Mouse (Mus musculus) thymus, adult 2 months (tissue): ENCODE data around the gene Trpc4.

Experiments
- CTCF ChIP-seq: fragments of 200-500 bp; IDR thresholded peaks from 2 replicates; pipeline ENCODE4 v1.5.1; 2012; ENCODE audit warnings: mild to moderate bottlenecking, control low read depth, low read length, moderate library complexity, borderline replicate concordance; ENCODE audit not compliant: control insufficient read depth, poor library complexity, insufficient read depth; ENCODE audit errors: extremely low read depth
- POLR2A ChIP-seq: fragments of 200-500 bp; IDR thresholded peaks from 2 replicates; pipeline ENCODE4 v1.6.1; 2012; ENCODE audit warnings: mild to moderate bottlenecking, low read length, control low read depth, moderate library complexity; ENCODE audit not compliant: control insufficient read depth, poor library complexity, insufficient read depth; ENCODE audit errors: extremely low read depth

GRCm38 (mm10) chr3:54170701-54171100 lies 14.9 kb downstream of the Trpc4 start:
- TF ChIP-seq CTCF = no peak
- TF ChIP-seq POLR2A = no peak
